Mouse (Mus musculus) c-Kit-positive CD71-negative TER-119-negative erythroid progenitor cells, embryonic 14.5 days (primary cell): ENCODE measurements around the gene Ankrd26.
"Not testable (repeated sequence)": the region's sequence is repeated elsewhere in the genome, so short reads cannot be mapped to it uniquely, and the experiment has no call there.

Experiments used
- DNase-seq: peaks from one replicate; pipeline ENCODE4 v3.0.0-alpha.2; 2013; ENCODE audit warnings: low read depth

The Ankrd26 gene

DNA sequence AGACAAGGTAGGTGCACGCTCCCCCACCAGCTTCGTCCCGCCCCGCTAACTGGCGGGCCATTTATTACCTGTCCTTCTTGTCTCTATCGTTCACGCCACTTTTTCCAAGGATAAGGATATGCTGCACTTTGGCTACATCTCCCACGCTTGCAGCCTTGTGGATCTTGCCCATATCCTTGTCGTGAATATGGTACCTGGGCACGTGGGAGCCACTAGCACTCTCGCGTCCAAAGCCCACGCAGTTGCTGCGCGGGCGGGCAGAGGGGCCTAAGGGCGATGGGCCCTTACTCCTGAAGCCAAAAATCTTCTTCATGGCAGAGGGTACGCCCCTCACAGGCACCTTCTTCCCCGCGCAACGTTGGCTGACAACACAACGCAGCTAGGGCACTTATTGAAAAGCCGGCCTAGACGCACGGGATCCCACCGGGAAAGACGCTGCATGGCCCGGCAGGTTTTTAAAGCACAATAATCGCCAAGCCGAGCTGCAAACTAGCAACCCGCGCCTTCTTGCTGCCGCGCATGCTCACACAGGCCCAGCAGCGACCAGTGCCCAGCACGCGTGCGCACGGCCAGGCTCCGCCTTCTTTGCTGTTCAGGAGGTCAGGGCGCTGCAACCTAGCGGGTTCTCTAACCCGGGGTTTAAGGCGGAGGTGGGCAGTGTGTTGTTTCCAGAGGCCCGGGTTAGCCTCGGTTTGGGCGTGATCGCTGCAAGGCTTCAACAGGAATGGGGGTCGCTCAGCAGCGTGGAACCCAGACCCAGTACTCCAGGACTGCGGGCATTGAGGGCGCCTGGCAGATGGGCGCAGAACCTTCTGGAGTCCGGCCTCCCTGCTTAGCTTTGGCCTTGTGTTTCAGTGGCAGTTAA lies at the start of gene Ankrd26:
Gene Ankrd26 (minus strand): TSS at position 482 of the 865 bp plus-strand sequence.
- DNase-seq = peak; percentile 86

DNA sequence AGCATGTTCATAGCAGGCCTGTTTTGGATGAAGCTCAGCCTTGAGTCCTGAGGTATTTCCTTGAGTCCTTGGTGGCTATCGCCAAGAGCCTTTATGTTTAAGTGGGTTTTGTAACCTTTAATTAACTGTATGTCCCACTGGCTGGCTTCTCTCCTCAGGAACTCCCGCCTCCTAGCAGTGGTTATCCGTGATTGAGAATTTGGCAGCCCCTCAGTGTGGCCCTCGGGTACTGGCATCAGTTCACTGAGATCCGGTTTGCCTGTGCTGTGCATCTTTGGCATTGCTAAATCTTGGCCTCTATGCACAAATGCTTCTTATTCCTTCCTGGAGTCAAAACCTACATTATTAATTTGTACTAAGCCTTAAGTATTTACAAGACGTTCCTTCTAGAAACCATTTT lies 46.9 kb upstream of the Ankrd26 start:
- DNase-seq = no peak

DNA sequence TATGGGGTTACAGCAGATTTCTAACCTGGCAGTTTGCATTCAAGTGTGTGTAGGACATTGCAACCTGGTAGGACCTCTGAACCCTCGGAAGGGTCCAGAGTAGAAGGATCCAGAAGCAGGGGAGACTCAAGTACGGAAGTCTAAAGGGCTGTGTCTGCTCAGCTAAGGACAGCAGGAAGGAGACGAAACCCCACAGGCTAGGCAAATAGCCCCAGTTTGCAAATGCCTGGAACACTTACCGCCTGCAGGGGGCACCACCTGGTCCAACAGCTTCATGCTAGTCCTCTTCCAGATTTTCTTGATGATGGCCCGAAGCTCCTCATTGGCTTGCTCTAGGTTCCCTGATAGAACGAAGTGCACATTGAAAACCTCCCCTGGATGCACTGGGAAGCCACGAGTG lies 43.9 kb upstream of the Ankrd26 start:
- DNase-seq = peak; percentile 4

DNA sequence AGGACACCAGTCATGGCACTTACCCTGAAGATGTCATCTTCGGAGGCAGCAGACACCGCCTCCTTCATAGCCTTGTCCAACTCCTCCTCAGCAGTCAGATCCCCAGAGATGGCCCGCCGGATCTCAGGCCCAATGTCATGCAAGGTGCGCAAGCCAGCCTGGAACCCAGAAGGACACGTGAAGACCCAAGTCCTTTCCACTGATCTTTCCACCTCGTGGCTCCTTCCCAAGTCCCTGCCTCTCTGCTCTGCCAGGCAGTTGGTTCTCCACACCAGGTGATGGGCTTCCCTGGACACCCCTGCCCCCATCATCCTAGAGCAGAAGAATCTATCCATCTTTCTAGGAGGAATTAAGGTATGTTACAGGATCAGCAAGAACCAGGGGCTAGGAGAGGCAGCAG lies 41.8 kb upstream of the Ankrd26 start:
- no peak for DNase-seq

DNA sequence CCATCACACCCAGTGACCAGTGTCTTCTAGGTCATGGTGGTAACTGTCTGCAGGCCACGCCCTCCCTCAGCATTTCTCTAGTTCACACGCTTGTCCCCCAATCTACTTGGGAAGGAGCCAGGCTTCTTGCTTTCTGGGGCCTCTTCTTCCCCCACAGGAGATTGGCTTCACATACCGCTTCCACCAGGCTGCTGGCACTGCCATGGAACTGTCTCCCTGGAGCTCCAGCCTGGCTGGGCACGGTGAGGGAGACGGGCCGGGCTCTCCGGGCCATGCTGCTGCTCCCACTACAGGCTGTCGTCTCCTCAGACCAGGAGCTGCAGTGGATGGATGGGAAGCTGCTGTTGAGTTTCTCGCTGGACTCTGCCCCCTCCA lies 33.6 kb upstream of the Ankrd26 start:
- DNase-seq = no peak

DNA sequence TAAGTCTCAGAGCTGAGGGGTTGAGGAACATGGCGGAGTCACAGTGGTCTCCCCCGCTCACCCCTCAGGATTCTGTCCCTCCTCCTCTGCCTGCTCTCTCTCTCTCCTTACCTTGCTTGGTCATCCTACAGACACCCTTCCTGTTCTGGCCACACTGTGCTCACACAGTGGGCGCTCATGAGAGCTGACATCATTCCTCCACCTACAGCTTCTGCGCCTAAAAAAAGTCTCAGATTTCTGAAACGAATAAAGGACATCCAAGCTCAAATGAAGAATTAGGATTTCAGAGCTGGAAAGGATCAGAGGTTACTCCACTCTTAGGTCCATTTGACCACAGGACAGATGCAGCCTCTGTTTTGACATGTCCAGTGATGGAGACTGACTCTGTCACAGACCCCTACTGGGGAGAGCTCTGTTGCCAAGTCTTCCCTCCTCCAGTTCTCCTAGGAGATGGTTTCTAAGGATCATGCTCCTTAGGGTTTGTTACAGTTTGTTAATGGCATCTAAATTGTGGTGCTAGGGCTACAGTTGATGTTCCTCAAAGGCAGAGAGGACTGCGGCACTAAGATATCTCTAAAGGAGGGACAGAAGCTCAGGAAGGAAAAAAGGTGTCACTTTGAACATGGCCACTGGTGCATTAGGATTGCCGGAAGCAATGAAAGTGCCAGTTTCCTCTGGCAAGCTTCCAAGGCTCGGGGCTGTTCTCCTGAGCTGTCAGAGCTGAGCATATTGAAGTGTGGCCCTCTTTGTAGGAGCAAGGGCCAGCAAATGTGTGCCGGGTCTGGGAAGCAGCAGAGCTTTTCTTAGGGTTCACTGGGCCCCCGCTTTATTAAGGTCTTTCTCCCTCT lies 33.0 kb upstream of the Ankrd26 start:
- no peak for DNase-seq

DNA sequence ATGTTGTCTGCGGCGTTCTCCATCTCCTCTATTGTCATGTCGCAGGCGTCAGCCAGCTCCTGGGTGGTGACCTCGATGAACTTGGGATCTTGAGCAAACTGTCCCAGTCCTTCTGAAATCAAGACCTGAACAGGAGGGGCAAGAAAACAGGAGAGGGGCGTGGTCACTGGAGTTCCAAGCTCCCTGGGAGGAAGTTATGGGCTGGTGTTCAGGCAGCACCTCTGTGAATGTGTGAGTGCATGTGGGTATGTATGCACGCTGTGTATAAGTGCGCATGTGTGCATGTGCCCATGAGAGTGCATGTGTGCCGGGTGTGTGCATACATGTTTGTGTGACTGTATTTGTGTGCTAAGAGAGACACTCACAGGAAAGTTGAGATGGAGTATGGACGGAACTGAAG lies 32.0 kb upstream of the Ankrd26 start:
- peak; percentile 4 for DNase-seq

DNA sequence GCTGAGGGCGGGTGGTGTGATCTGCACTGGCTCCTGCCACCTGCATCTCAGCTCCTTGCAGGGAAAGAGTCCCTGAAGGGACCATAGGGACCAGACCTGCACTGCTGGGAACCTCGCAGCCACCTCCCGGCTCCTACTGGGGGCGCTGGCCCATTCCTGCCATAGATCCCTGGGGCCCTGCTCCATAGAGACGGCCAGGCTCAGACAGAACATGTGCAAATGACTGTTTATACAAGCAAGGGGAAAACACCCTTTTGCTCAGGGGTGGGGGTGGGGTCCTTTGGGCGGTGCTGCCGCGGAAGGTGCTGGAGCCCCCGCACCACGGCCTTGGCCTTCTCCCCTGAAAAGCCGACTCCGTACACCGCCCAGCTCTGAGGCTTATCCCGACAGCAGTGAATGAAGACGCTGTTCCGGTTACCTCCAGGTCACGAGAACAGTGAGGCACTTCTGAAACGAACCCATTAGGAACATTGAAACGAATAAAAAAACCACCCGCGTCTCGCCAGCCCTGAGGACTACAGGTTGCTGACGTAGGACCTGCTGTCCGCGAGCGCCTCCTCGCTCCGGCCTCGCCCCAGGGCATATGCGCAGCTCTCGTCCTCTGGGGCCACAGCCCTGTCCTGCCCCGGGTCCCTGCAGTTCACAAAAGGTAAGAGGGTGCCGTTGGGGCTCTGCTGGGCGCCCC lies 31.5 kb upstream of the Ankrd26 start:
- peak; percentile 9 for DNase-seq

DNA sequence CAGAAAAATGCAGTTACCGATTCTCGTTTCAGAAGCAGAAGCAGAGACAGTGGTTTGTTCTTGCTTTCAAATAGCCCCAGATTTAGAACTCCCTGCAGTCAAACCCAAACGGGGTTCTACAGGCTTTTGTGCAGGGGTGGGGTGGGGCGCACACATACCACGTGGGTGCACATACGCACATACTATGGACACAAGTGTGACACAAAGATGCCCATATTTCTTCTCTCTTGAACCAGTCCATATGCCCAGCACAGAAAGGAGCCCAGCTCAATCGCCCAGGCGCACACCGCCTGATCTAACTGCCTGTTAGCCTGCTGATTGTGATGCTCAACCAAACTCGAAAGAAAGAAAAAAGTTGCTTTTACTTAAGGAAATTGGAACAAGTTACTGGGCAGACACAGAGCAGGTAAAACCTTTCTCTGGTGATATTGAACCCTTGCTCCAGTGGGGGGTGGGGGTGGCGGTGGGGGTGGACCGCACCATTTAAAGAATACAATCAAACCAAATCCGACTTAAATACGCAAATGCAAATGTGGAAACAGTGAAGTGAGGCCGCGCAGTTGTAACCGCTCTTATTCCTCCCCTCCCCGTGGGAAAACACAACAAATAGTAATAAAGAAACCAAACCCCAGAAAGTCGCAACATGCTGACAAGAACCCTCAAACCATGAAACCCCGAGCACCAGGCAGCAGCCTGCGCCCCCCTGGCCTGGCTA lies 30.8 kb upstream of the Ankrd26 start:
- DNase-seq = no peak

DNA sequence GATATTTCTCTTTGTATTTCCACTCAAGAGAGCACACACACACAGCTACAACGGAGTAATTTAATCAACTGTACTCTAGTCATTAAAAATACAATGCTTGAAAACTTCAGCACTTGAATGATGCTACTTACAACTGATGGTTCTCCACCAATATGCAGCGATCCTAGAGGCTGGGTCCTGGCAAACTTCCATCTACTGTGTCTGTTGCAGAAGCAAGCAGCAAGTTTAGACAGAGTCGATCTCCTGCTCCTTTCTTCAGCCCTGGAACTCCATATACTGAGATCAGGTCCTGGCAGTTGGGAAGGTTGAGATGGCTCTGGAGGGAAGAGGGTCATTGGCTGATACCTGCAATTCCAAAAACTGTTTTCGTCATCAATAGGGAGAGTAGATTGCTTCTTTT lies 16.7 kb upstream of the Ankrd26 start:
- not testable (repeated sequence) for DNase-seq

DNA sequence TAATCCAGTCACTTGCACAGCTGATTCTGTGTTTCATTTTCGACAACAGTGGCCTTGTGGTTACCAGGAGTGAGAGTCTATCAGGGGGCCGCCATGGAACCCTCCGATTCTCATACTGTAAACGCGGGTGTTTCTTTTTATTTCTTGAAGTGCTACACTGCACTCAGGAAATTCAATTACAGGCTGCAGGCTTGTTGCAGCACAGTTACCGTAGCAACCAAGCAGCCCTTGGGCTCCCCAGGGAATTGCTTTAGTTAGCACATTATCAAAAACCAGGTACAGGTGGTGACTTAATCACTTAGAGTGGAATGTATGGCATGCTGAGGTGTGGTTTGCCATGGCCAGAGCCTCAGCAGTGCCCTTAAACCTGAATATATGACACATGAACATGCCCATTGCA lies 12.3 kb upstream of the Ankrd26 start:
- DNase-seq = no peak

DNA sequence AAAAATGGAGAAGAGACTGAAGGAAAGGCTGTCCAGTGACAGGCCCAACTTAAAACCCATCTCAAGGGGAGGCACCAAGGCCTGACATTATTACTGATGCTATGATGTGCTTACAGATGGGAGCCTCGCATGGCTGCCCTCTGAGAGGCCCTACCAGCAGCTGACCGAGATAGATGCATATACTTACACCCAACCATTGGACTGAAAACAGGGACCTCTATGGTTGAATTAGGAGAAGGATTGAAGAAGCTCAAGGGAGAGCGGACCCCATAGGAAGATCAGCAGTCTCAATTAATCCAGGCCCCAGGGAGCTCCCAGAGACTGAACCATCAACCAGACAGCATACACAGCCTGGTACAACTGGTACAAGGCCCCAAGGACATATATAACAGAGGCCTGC lies 5.8 kb upstream of the Ankrd26 start:
- DNase-seq = no peak

DNA sequence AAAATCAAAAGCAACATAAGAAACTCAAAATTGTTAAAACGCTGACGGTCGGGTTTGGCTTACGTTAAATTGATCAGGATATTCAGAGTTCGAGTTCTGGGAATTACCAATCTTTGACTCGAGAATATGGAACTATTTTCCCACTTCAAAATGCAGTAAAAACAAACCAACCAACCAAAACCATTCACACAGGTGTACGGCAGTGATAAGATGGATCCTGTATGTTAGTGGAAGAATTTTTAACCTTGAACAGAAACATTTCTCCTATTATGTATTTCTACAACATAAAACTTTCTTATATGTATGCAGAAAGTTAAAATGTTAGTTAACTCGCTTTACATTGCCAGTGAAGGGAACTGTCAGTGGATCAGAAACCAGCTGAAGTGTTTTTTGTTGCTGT lies 801 bp downstream of the Ankrd26 start:
- no peak for DNase-seq

DNA sequence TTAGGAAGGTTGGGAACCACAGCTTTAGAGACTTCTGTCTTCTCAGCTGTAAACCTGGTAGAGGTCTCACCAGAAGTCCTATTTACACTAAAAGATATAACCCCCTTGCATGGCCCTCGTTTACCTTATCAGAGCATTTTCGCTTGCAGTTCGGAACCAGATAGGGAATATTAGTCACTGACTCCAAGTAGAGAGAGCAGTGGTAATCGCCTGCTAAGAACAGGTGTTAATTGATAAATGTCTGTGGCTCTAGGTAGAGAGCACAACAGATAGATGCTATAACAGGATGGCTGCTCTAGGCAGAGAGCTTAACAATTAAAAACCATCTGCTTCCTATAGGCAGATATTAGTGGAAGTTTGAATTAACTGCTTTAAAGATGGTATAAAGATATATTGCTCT lies 23.4 kb downstream of the Ankrd26 start:
- no peak for DNase-seq

DNA sequence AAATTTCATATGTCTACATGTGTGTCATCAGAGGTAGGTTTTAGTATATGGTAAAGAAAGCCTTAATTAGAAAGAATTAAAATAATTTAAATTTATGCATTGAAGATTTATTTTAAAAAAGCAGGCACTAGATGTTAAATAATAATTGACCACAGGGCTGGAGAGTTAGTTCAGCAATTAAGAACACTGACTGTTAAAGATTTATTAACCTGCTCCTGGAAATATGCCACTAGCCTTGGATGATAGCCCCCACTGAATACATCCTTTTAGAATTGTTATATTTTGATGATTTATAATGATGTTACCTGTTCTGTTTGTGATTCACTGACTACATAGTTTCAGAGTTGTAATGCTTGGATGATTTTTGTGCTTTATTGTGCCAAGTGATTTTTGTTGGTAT lies 24.8 kb downstream of the Ankrd26 start:
- not testable (repeated sequence) for DNase-seq

DNA sequence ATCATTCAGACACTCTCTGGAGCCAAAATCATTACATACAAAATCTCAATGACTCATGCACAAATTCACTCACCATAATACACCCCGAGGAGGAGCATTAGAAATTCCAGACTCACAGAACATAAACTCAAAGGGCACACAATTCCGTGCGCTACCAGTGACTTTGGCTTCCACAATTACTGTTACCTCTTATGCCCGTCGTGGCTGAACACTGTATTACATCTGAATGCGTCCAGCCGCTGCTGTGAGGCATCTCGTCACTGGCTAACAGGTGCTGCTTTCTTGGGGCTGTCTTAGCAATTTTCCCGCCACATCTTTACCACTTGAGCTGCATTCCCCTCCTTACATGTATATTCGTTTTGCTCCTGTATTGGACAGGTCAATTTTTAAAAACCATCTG lies 26.7 kb downstream of the Ankrd26 start:
- DNase-seq = no peak

DNA sequence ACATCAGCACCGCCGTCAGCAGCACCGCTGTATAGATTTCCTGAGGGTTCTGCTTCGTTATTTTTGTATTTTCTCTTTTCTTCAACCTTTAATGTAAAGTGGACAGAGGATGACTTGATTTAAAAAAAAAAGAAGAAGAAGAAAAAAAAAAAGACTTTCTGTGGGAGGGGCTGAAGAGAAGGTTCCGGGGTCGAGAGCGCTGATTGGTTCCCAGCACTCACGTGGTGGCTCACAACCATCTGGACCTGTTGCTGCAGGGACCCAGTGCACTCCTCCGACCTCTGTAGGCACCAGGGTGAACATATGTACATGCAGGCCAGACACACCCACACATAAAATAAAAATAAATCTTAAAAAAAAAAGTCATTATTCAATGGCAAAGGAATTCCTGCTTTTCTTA lies 28.6 kb downstream of the Ankrd26 start:
- no peak for DNase-seq

DNA sequence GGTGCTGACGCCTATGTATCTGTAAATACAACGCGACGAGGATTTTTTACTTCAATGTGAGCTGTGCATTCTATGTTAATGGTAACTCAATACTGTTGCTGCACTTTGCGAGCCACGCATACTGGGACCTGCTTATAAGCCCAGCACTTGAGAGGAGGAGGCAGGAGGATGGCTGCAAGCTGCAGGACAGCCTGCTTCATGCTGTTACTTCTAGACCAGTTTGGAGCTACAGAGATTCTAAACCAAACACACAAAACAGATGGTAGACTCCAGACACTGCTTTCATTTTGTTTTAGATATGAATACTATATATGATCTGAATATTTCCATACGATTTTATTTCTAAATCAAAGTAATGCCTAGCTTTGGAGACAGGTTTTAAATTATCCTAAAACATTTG lies 41.4 kb downstream of the Ankrd26 start:
- no peak for DNase-seq

DNA sequence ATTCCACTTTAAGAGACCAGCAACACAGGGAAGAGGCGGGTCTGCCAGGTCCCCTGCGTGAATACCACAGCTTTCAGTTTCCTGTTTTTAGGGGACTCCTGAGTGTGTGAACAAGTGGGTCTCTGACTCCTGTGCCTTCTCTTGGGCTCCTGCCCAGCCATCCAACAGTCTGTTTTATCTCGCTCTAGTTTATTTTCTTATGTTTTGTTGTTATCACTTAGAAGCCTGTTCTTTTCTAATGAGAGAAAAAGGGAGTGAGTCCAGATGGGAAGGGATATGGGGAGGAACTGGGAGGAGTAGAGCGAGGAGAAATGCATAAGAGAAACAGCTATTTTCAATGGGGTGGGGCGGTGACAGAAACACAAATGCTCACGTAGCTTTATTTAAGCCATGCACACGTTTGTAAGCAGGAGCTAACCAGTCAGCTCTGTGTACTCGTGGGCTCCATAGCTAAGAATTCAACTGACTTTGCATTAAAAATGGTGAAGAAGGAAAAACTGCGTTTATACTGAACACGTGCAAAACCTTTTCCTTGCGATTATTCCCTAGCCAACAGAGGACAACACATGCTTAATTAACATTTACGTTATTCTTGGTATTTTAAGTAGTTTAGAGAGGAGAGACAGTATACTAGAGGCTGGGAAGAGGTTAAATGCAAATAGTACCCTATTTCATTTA lies 48.6 kb downstream of the Ankrd26 start:
- DNase-seq = no peak

DNA sequence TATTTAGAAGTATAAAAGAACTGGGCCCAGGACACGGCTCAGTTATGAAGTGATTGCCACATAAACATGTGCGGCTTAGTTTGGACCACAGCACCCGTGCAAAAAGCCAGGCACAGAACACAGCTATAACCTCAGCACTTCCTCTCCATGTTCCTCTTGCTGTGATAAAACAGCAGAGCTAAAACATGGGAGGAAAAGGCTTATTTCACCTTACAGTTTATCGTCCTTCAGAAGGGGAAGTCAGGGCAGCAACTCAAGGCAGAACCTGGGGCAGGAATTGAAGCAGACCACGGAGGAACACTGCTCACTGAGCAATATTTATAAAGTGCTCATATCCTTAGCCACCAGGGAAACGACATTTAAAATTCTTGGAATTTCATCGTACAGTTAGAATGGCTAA lies 63.0 kb downstream of the Ankrd26 start:
- no peak for DNase-seq

DNA sequence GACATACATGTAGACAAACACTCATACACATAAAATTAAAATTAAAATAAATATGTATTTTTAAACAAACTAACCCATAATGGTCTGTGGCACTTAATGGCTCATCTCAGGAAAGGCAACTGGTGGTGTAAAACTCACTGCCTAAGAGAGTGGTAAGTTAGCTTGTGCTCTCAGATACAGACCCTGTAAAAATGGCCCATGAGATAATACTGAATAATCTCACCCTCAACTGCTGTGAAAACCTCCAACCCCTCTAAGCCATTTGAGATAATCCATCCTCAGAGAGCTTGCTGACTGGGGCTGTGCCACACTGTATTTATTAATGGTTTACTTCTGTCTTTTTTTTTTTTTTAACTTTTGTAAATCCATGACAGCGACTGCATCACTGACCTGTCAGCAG lies 79.9 kb downstream of the Ankrd26 start:
- no peak for DNase-seq
